Mouse (Mus musculus) forebrain, embryonic 16.5 days (tissue): ENCODE data around the gene Zcchc14. TPM values are rescaled to one million over a fixed set of nuclear protein-coding genes. Genes with fewer than 3 reads are reported as not detected.

ENCODE experiments used
- ATAC-seq: fragments of 200-750 bp; cut with Nextera tagmentation; 2 replicates; pipeline ENCODE4 v1.8.0; 2017; ENCODE audit warnings: mild to moderate bottlenecking, moderate library complexity
- H3K27ac ChIP-seq: fragments of 300-500 bp; sonication (generic); 2 replicates; pipeline ENCODE4 v1.5.1; 2014; ENCODE audit warnings: low read length, control low read depth
- H3K27me3 ChIP-seq: fragments of 300-500 bp; sonication (generic); replicated peaks from 2 replicates; pipeline ENCODE4 v1.6.1; 2014; ENCODE audit warnings: low read length; ENCODE audit not compliant: control insufficient read depth, insufficient read depth
- H3K36me3 ChIP-seq: fragments of 300-500 bp; sonication (generic); 2 replicates; pipeline ENCODE4 v1.6.1; 2014; ENCODE audit not compliant: control insufficient read depth, insufficient read depth
- H3K4me1 ChIP-seq: fragments of 300-500 bp; sonication (generic); replicated peaks from 2 replicates; pipeline ENCODE4 v1.6.1; 2014; ENCODE audit warnings: low read length; ENCODE audit not compliant: control insufficient read depth, insufficient read depth
- H3K4me2 ChIP-seq: fragments of 300-500 bp; sonication (generic); 2 replicates; pipeline ENCODE4 v1.6.1; 2014; ENCODE audit warnings: mild to moderate bottlenecking, low read length, control low read depth
- H3K4me3 ChIP-seq: fragments of 300-500 bp; sonication (generic); replicated peaks from 2 replicates; pipeline ENCODE4 v1.5.1; 2014; ENCODE audit warnings: mild to moderate bottlenecking, low read length, control low read depth
- H3K9ac ChIP-seq: fragments of 300-500 bp; sonication (generic); replicated peaks from 2 replicates; pipeline ENCODE4 v1.6.1; 2014; ENCODE audit warnings: low read depth, low read length, control low read depth
- H3K9me3 ChIP-seq: fragments of 300-500 bp; sonication (generic); 2 replicates; pipeline ENCODE4 v1.6.1; 2016; ENCODE audit warnings: low read length; ENCODE audit not compliant: control insufficient read depth
- WGBS: fragments of 180-500 bp; shearing (Covaris S2); extraction: QIAGEN DNeasy Blood & Tissue Kit; methylation state at CpG from one replicate; pipeline ENCODE4 v1.1.7; 2014; 5-methylcytosine and 5-hydroxymethylcytosine counted together
- polyA plus RNA-seq: library from polyadenylated mRNA; unstranded; fragments of >200 nt; fragmentation: Nextera tagmentation; extraction: Ambion mirVana; gene quantifications from 2 replicates; pipeline ENCODE4 v1.2.1, GENCODE M21; 2015

Zcchc14 gene
- polyA plus RNA-seq, 1 experiment from 2014 or later: 37.3 TPM

DNA sequence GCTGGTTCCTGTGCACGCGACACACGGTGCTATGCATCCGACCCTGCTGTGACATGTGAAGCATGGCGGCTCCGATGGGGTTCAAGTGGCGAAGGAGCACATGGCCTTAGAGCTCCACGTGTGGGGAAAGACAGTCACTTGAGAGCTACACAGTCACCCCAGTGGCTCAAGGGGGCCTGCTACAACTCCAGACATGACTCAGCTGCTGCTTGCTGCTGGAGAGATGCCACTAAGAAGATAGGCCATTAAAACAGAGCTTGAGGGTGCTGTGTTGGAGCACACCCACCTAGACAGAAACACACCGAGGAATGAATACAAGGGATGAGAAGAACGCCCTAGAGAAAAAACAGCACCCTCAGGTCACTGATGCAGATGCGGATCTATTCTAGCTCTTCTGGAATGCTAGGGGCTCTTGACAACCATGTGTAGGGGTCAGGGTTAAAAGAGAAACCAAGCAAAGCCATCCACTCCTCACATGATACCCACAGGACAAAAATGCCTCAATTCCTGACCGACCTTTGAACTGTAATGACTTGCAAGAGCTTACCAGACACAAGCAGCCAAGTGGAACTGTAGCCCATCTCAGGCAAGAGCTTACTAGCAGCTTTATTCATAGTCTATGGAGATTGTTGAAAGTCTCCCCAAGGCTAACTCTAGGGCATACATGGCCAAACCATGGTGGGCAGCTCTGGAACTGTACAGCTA lies 5.0 kb downstream of the Zcchc14 start:
- H3K9ac ChIP-seq: no peak overlapping the region
- H3K4me1 ChIP-seq: peaks cover 80% of the 10 kb centered on the region
- H3K9me3 ChIP-seq: no peaks in the 10 kb centered on the region
- 83% methylated on average over 12 of the region's 12 CpGs for WGBS
- H3K36me3 ChIP-seq: no peaks in the 10 kb centered on the region
- no peak for ATAC-seq
- no peaks in the 10 kb centered on the region for H3K27me3 ChIP-seq
- peak overlapping the region; percentile 99; the same call in 1 of the 2 replicates for H3K4me2 ChIP-seq
- no peak overlapping the region for H3K27ac ChIP-seq
- H3K4me3 ChIP-seq: no peak overlapping the region

DNA sequence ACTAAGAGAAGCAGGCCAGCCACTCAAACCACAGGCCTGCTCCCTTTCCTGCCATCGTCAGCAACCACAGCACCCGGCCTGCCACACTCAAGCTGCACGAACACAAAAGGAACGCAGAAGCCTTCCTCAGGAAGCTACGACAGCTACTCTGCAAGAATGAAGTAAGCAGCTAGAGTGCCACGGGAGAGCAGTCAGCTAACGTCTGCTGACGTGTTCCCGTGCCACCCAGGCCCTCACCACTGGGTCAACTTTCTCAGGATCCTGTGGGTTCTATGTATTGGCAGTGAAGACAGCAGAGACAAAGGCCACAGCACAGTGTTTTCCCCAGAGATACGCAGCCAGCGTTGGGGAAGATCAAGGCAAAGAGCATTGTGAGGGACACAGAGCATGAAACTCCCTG lies 9.3 kb downstream of the Zcchc14 start:
- Histone ChIP-seq H3K27ac (peak overlapping the region; percentile 58), H3K9me3 (no peaks in the 10 kb centered on the region), H3K4me3 (no peak overlapping the region), H3K4me1 (peaks cover 69% of the 10 kb centered on the region), H3K27me3 (no peaks in the 10 kb centered on the region), H3K9ac (no peak overlapping the region), H3K36me3 (no peaks in the 10 kb centered on the region), H3K4me2 (no peak overlapping the region)
- peak; percentile 44 for ATAC-seq
- WGBS: 52% methylated on average over 11 of the region's 11 CpGs

DNA sequence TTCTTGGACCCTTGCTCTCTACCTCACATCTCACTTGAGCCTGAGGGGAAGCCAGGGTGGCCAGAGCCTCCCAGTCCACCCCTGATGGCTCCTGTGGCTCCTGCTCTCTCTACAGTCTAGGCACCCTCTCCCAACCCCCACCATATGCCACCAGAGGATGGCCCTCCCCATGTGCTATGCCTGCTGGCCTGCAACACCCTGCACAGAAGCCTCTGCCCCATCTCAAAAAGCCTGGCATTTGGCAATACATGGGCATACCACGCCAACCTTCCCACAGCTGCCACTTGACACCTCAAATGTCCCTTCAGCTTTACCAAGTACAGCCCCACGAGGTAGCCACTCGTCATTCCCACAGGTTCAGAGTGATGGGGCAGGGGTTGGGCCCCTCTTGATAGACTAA lies 9.9 kb downstream of the Zcchc14 start:
- peaks cover 65% of the 10 kb centered on the region for H3K4me1 ChIP-seq
- no peaks in the 10 kb centered on the region for H3K27me3 ChIP-seq
- peak overlapping the region; percentile 58; the same call in 1 of the 2 replicates for H3K27ac ChIP-seq
- no peaks in the 10 kb centered on the region for H3K9me3 ChIP-seq
- no peak overlapping the region for H3K4me2 ChIP-seq
- H3K4me3 ChIP-seq: no peak overlapping the region
- no peak for ATAC-seq
- H3K9ac ChIP-seq: no peak overlapping the region
- 67% methylated on average over 3 of the region's 3 CpGs for WGBS
- no peaks in the 10 kb centered on the region for H3K36me3 ChIP-seq

DNA sequence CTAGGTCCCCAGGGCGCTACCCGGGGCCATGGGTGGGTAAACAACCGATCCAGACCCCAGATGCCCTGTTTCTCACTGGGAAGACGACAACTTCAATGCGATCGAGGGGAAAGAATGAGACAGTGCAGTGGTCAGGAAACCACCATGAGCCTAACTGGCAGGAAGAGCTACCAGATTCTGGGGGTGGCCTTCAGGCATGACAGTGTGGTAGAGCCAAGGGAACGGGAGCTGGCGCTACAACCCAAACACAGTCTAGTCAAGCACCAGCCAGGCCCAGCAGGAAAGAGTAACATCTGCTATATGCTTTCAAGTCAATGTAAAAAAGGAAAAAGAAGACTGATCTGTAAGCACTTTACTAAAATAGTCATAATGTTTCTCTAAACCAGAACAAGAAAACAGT lies 16.5 kb downstream of the Zcchc14 start:
- no peak overlapping the region for H3K4me2 ChIP-seq
- peaks cover 32% of the 10 kb centered on the region for H3K4me1 ChIP-seq
- H3K27ac ChIP-seq: peak overlapping the region; percentile 63
- H3K9ac ChIP-seq: no peak overlapping the region
- H3K4me3 ChIP-seq: no peak overlapping the region
- no peaks in the 10 kb centered on the region for H3K9me3 ChIP-seq
- no peaks in the 10 kb centered on the region for H3K27me3 ChIP-seq
- WGBS: 85% methylated on average over 8 of the region's 8 CpGs
- ATAC-seq: no peak
- H3K36me3 ChIP-seq: no peaks in the 10 kb centered on the region

DNA sequence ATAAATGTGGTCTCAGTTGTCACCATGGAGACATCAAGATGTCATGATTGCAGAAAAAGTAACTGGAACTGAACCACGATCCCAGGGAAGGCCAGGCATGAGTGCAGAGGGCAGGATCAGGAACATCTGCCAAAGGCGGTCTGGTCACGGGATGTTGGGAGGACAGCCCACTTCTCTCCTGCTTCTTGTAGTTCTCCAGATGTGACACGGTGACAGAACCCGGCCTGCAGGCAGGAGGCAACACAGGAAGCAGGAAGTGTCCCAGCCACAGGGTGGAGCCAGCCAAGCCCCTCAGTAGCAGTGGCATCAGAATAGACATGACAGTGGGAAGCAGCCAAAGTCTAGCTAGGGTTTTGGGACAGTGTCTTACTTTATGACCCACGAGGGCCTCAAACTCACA lies 17.2 kb downstream of the Zcchc14 start:
- ATAC-seq: no peak
- no peak overlapping the region for H3K4me3 ChIP-seq
- H3K4me1 ChIP-seq: peaks cover 28% of the 10 kb centered on the region

DNA sequence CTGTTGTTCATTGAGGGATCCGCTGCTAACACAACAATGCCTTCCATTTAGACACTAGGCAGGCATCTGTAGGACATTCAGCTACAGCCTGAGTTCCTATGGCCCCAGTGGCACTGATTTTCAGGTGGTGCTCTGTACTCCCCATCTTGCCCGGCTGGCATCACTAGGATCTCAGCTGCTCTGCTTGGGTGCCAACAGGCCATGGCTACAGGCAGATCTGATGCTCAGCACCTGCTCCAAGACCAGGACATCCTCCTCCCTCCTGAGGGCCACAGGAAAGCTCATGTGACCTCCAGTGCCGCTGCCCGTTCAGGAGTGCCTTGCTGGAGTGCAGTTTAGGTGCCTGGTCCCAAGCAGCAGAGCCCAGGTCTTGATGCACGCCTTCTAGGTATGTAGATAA lies 20.3 kb downstream of the Zcchc14 start:
- H3K27ac ChIP-seq: no peak overlapping the region
- no peak overlapping the region for H3K4me3 ChIP-seq
- H3K4me2 ChIP-seq: no peak overlapping the region
- no peaks in the 10 kb centered on the region for H3K27me3 ChIP-seq
- ATAC-seq: no peak
- 91% methylated on average over 5 of the region's 5 CpGs for WGBS
- peaks cover 17% of the 10 kb centered on the region; the same call in 1 of the 2 replicates for H3K4me1 ChIP-seq
- H3K9ac ChIP-seq: no peak overlapping the region
- H3K9me3 ChIP-seq: no peaks in the 10 kb centered on the region
- peaks cover 12% of the 10 kb centered on the region for H3K36me3 ChIP-seq

More for the DNA sequence above, 17.2 kb downstream of the Zcchc14 start:
- H3K4me2 ChIP-seq: no peak overlapping the region
- H3K9me3 ChIP-seq: no peaks in the 10 kb centered on the region
- no peak overlapping the region for H3K9ac ChIP-seq
- 79% methylated on average over 6 of the region's 6 CpGs for WGBS
- no peaks in the 10 kb centered on the region for H3K36me3 ChIP-seq
- H3K27ac ChIP-seq: no peak overlapping the region; the same call in 1 of the 2 replicates
- no peaks in the 10 kb centered on the region for H3K27me3 ChIP-seq

DNA sequence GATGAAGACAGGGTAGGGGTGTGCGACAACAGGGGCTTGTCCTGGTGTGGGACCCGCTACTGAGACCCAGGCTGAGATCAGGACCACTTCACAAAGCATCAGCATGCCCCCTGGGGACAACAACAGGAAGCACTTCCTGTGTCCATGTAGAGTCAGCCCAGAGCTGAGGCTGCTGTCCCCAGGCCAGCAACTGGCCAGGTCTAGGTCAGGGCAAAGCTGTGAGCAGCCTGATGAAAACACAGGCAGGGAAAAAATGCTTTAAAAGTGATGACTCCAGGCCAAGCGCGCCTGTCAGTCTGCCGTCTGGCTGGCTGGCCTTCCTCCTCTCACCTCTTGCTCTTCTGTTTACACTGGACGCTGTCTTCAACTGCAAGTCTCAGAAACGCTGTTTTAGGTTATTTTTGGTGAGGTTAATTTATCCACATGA lies 21.0 kb downstream of the Zcchc14 start:
- Histone ChIP-seq H3K27me3 (no peaks in the 10 kb centered on the region), H3K27ac (no peak overlapping the region), H3K4me3 (no peak overlapping the region), H3K9ac (no peak overlapping the region), H3K4me1 (peaks cover 11% of the 10 kb centered on the region; the same call in 1 of the 2 replicates), H3K9me3 (no peaks in the 10 kb centered on the region), H3K36me3 (peaks cover 16% of the 10 kb centered on the region), H3K4me2 (no peak overlapping the region)
- no peak for ATAC-seq
- 78% methylated on average over 7 of the region's 7 CpGs for WGBS

DNA sequence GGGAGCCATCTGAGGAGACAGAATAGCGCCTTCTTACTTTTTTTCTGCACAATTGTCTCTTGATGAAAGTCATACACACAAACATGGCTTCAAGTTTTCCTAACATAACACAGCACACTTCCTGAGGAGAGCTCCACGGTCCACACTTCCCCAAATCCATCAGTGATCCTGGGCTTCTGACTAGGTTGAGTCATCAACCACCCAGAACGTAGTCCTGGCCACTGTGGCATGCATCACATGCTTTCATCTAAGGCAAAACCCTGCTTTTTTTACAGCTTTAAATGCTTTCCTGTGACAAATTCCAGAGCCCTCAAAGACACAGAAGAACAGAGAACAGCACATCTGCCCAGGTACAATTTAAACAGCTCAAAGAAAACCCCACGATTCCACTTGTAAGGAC lies 24.0 kb downstream of the Zcchc14 start:
- Histone ChIP-seq H3K9ac (no peak overlapping the region), H3K36me3 (peaks cover 16% of the 10 kb centered on the region), H3K9me3 (no peaks in the 10 kb centered on the region), H3K27ac (no peak overlapping the region), H3K27me3 (no peaks in the 10 kb centered on the region), H3K4me1 (peaks cover 14% of the 10 kb centered on the region), H3K4me2 (no peak overlapping the region), H3K4me3 (no peak overlapping the region)
- WGBS: 94% methylated on average over 4 of the region's 4 CpGs
- no peak for ATAC-seq

DNA sequence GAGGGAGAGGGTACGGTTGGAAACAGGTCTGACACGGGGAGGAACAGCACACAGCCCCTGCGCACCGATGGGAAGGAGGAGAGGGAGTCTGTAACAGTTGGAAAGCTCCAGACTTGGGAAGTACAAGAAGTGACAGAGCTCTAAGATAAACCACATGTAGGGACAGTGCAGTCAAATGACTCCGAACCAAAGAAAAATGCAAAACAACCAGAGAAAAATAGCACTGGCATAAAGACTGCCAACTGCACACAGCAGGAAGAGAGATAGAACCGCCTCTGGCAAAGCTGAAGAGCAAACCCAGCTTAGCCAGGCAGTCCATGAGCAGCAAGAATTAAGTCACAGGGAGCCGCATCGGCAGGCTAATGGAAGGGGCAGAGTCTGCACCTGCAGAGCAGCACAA lies 29.7 kb downstream of the Zcchc14 start:
- no peak overlapping the region for H3K4me3 ChIP-seq
- H3K9me3 ChIP-seq: no peaks in the 10 kb centered on the region
- 74% methylated on average over 8 of the region's 8 CpGs for WGBS
- ATAC-seq: no peak
- peaks cover 43% of the 10 kb centered on the region for H3K4me1 ChIP-seq
- peaks cover 9% of the 10 kb centered on the region for H3K36me3 ChIP-seq
- H3K27me3 ChIP-seq: no peaks in the 10 kb centered on the region
- H3K4me2 ChIP-seq: no peak overlapping the region
- no peak overlapping the region for H3K9ac ChIP-seq
- H3K27ac ChIP-seq: no peak overlapping the region; the same call in 1 of the 2 replicates
